Mouse (Mus musculus) CH12.LX (cell line): ENCODE measurements around the gene Actr2. TPM values are rescaled to one million over a fixed set of nuclear protein-coding genes. Genes with fewer than 3 reads are reported as not detected.
A peak's percentile ranks its signal among the peaks of the same experiment; 100 is the strongest.

ENCODE experiments used
- DNase-seq: peaks from one replicate; pipeline ENCODE4 v3.0.0-alpha.2; 2013; ENCODE audit errors: extremely low read depth
- H3K27ac ChIP-seq: 2 replicates; pipeline ENCODE4 v1.5.1; 2012; ENCODE audit warnings: low read depth, mild to moderate bottlenecking, control low read depth, moderate library complexity; ENCODE audit not compliant: insufficient read depth
- H3K27me3 ChIP-seq: replicated peaks from 2 replicates; pipeline ENCODE3; 2012; ENCODE audit warnings: inconsistent platforms
- H3K36me3 ChIP-seq, 2 experiments: replicated peaks in 1 of 2; 2 replicates each; pipeline versions ENCODE3 to v1.6.1; 2012; ENCODE audit warnings: inconsistent platforms in 1 of 2, low read length in 1 of 2, mild to moderate bottlenecking in 1 of 2, mixed read lengths in 1 of 2, moderate library complexity in 1 of 2; ENCODE audit not compliant: control insufficient read depth in 1 of 2, insufficient read depth in 1 of 2
- H3K4me1 ChIP-seq, 2 experiments: 2 replicates each; pipeline ENCODE4 v1.6.1; 2012; ENCODE audit warnings: inconsistent platforms in 1 of 2, moderate library complexity in 1 of 2; ENCODE audit not compliant: insufficient read depth in 2 of 2, control insufficient read depth in 1 of 2
- H3K4me2 ChIP-seq: 2 replicates; pipeline ENCODE4 v1.6.1; 2012; ENCODE audit warnings: low read depth, mild to moderate bottlenecking, control low read depth; ENCODE audit not compliant: poor library complexity, insufficient read depth, severe bottlenecking
- H3K4me3 ChIP-seq, 3 experiments: fragments of 150-350 bp in 1 of 3; sonication (generic) in 1 of 3; replicated peaks in 1 of 3; 2 replicates each; pipeline versions ENCODE3 to v1.5.1; 2011 to 2012; ENCODE audit warnings: low read depth in 2 of 3, low read length in 2 of 3, mild to moderate bottlenecking in 2 of 3, moderate library complexity in 2 of 3, control low read depth in 1 of 3, improper control_type of control experiment in 1 of 3, inconsistent platforms in 1 of 3, mixed read lengths in 1 of 3; ENCODE audit not compliant: poor library complexity in 1 of 3
- H3K79me2 ChIP-seq: replicated peaks from 2 replicates; pipeline ENCODE4 v1.6.1; 2012; ENCODE audit warnings: mild to moderate bottlenecking, moderate library complexity; ENCODE audit not compliant: control insufficient read depth, poor library complexity, insufficient read depth, severe bottlenecking; ENCODE audit errors: extremely low read depth
- H3K9ac ChIP-seq: 2 replicates; pipeline ENCODE4 v1.6.1; 2012; ENCODE audit warnings: low read depth, mild to moderate bottlenecking, control low read depth, moderate library complexity; ENCODE audit not compliant: insufficient read depth
- H3K9me3 ChIP-seq: replicated peaks from 2 replicates; pipeline ENCODE3; 2012; ENCODE audit warnings: low read length, inconsistent platforms, mixed read lengths
- CHD2 ChIP-seq: IDR thresholded peaks from 2 replicates; pipeline ENCODE4 v1.6.1; 2011; ENCODE audit warnings: low read length, improper control_type of control experiment
- CTCF ChIP-seq, 2 experiments: IDR thresholded peaks in 1 of 2; conservative IDR thresholded peaks in 1 of 2; 2 replicates each; pipeline ENCODE4 v1.5.1; 2011 to 2012; ENCODE audit warnings: low read depth in 2 of 2, low read length in 2 of 2, improper control_type of control experiment in 1 of 2, inconsistent platforms in 1 of 2, mild to moderate bottlenecking in 1 of 2, moderate library complexity in 1 of 2
- ETS1 ChIP-seq: conservative IDR thresholded peaks from 2 replicates; pipeline ENCODE4 v1.6.1; 2012; ENCODE audit warnings: low read depth, mild to moderate bottlenecking, inconsistent platforms, low read length, improper control_type of control experiment, moderate library complexity
- GABPA ChIP-seq: IDR thresholded peaks from 2 replicates; pipeline ENCODE4 v1.6.1; 2012; ENCODE audit warnings: low read depth, low read length, improper control_type of control experiment, inconsistent platforms; ENCODE audit not compliant: insufficient replicate concordance
- IRF4 ChIP-seq: IDR thresholded peaks from 2 replicates; pipeline ENCODE4 v1.6.1; 2014; ENCODE audit warnings: low read depth, mild to moderate bottlenecking, inconsistent platforms, low read length, improper control_type of control experiment
- JUN ChIP-seq: IDR thresholded peaks from 2 replicates; pipeline ENCODE4 v1.6.1; 2011; ENCODE audit warnings: low read depth, mild to moderate bottlenecking, low read length, improper control_type of control experiment, moderate library complexity; ENCODE audit not compliant: insufficient read depth
- JUND ChIP-seq: conservative IDR thresholded peaks from 2 replicates; pipeline ENCODE4 v1.6.1; 2011; ENCODE audit warnings: low read depth, low read length, improper control_type of control experiment
- KAT2A ChIP-seq: IDR thresholded peaks from 2 replicates; pipeline ENCODE4 v1.6.1; 2012; ENCODE audit warnings: low read length, improper control_type of control experiment, inconsistent platforms; ENCODE audit not compliant: insufficient replicate concordance
- MAFK ChIP-seq: IDR thresholded peaks from 2 replicates; pipeline ENCODE4 v1.6.1; 2011; ENCODE audit warnings: low read length, improper control_type of control experiment; ENCODE audit not compliant: insufficient replicate concordance
- MAX ChIP-seq: IDR thresholded peaks from 2 replicates; pipeline ENCODE4 v1.6.1; 2011; ENCODE audit warnings: low read length, improper control_type of control experiment
- MYC ChIP-seq: IDR thresholded peaks from 2 replicates; pipeline ENCODE4 v1.6.1; 2011; ENCODE audit warnings: low read depth, mild to moderate bottlenecking, improper control_type of control experiment, low read length
- RAD21 ChIP-seq: IDR thresholded peaks from 2 replicates; pipeline ENCODE4 v1.6.1; 2011; ENCODE audit warnings: low read depth, mild to moderate bottlenecking, low read length, improper control_type of control experiment, moderate library complexity
- RCOR1 ChIP-seq: conservative IDR thresholded peaks from 2 replicates; pipeline ENCODE4 v1.6.1; 2012; ENCODE audit warnings: low read depth, mild to moderate bottlenecking, inconsistent platforms, low read length, improper control_type of control experiment
- SIN3A ChIP-seq: IDR thresholded peaks from 2 replicates; pipeline ENCODE4 v1.6.1; 2012; ENCODE audit warnings: low read length, improper control_type of control experiment, inconsistent platforms
- SMC3 ChIP-seq: IDR thresholded peaks from 2 replicates; pipeline ENCODE4 v1.6.1; 2011; ENCODE audit warnings: low read depth, low read length, improper control_type of control experiment
- TCF12 ChIP-seq: IDR thresholded peaks from 2 replicates; pipeline ENCODE4 v1.6.1; 2014; ENCODE audit warnings: low read depth, mild to moderate bottlenecking, inconsistent platforms, low read length, improper control_type of control experiment
- ZKSCAN1 ChIP-seq: IDR thresholded peaks from 2 replicates; pipeline ENCODE4 v1.6.1; 2012; ENCODE audit warnings: low read depth, inconsistent platforms, low read length, improper control_type of control experiment, borderline replicate concordance
- ZMIZ1 ChIP-seq: IDR thresholded peaks from 2 replicates; pipeline ENCODE4 v1.6.1; 2012; ENCODE audit warnings: low read depth, mild to moderate bottlenecking, inconsistent platforms, low read length, improper control_type of control experiment
- ZNF384 ChIP-seq: IDR thresholded peaks from 2 replicates; pipeline ENCODE4 v1.6.1; 2012; ENCODE audit warnings: low read depth, low read length, improper control_type of control experiment, inconsistent platforms
- dilution Hi-C: fragments of 300-500 bp; cut with MboI; formaldehyde crosslinking; loops from 2 replicates; pipeline ENCODE4 v1.14.3; 2020; ENCODE audit warnings: low sequenced_read_pairs; ENCODE audit not compliant: extremely low pct_unique_long_range_greater_than_20kb, extremely low pct_ligation_motif_present
- in situ Hi-C: fragments of 300-500 bp; cut with MboI; formaldehyde crosslinking; loops from 3 replicates; pipeline ENCODE4 v1.14.3; 2019; ENCODE audit warnings: low sequenced_read_pairs, low pct_ligation_motif_present, low pct_unique_long_range_greater_than_20kb, mixed read lengths
- polyA plus RNA-seq: library from polyadenylated mRNA; unstranded; fragments of >175 nt; gene quantifications from 2 replicates; pipeline ENCODE4 v1.2.1, GENCODE M21; 2012; ENCODE audit warnings: low read depth; ENCODE audit not compliant: insufficient read length
- total RNA-seq, 2 experiments: library from RNA; depleted of rRNA; stranded (reverse); fragments of 300-350 nt in 1 of 2; fragments of >200 nt in 1 of 2; gene quantifications; 2 replicates each; pipeline ENCODE4 v1.2.3; 2012 to 2014

Gene Actr2
- total and polyA plus RNA-seq, 3 experiments: 141 to 327 (median 189) TPM

GRCm38 (mm10) chr11:20067521-20067920 lies 45.2 kb downstream of the Actr2 start:
- DNase-seq: peak; percentile 48
- peaks cover 59 to 77% of the 10 kb centered on the region in 2 experiments for H3K36me3 ChIP-seq
- no peak overlapping the region for H3K9ac ChIP-seq

GRCm38 (mm10) chr11:20066106-20066505 lies 46.6 kb downstream of the Actr2 start:
- H3K4me1 ChIP-seq: peaks cover 5 to 27% of the 10 kb centered on the region in 2 experiments
- H3K9me3 ChIP-seq: no peaks in the 10 kb centered on the region
- no peak overlapping the region for H3K27ac ChIP-seq
- no peak overlapping the region for H3K9ac ChIP-seq
- H3K36me3 ChIP-seq: peaks cover 52 to 70% of the 10 kb centered on the region in 2 experiments
- H3K79me2 ChIP-seq: peaks cover 7% of the 10 kb centered on the region; the same call in 1 of the 2 replicates
- no peak for TF ChIP-seq RCOR1
- TF ChIP-seq, all 38 proteins: peak for 0
- in situ Hi-C loops (no loop called here), dilution Hi-C loops (no loop called here)
- H3K4me2 ChIP-seq: no peak overlapping the region
- no peak overlapping the region for H3K4me3 ChIP-seq
- H3K27me3 ChIP-seq: no peaks in the 10 kb centered on the region
- no peak for DNase-seq

More at GRCm38 (mm10) chr11:20067521-20067920, 45.2 kb downstream of the Actr2 start:
- Histone ChIP-seq H3K4me3 (no peak overlapping the region), H3K4me1 (peaks cover 5 to 27% of the 10 kb centered on the region in 2 experiments), H3K27me3 (no peaks in the 10 kb centered on the region), H3K79me2 (peaks cover 7% of the 10 kb centered on the region), H3K4me2 (no peak overlapping the region)
- TF ChIP-seq MAX (no peak), CHD2 (no peak), ZKSCAN1 (no peak), ZMIZ1 (no peak), SMC3 (peak; percentile 34; the same call in 1 of the 2 replicates), RAD21 (peak; percentile 31), CTCF (conservative IDR thresholded peaks at IDR 0.05 in 1 of 2, IDR thresholded peaks at IDR 0.05 in 1 of 2; ENCODE audit: low read depth in 2 of 2, low read length in 2 of 2) (peak in 1 of 2 experiments; percentile 67; a peak in 2 of 4 replicates), SIN3A (no peak), JUN (no peak), JUND (no peak), KAT2A (no peak), GABPA (no peak), ZNF384 (peak; percentile 46; the same call in 1 of the 2 replicates), IRF4 (no peak), TCF12 (no peak), ETS1 (no peak), MAFK (no peak), MYC (peak; percentile 58; the same call in 1 of the 2 replicates)
- TF ChIP-seq, all 38 proteins: peak for 5
- in situ Hi-C loops (no loop called here), dilution Hi-C loops (no loop called here)
- no peaks in the 10 kb centered on the region for H3K9me3 ChIP-seq
- H3K27ac ChIP-seq: no peak overlapping the region
